Mouse (Mus musculus) left cerebral cortex, adult 18-20 months (tissue): ENCODE results near the gene Gm29797. TPM values are rescaled to one million over a fixed set of nuclear protein-coding genes. Genes with fewer than 3 reads are reported as not detected.

Source experiments
- DNase-seq, 2 experiments: peaks; one replicate each; pipeline ENCODE4 v3.0.0; 2021 to 2022; ENCODE audit warnings: low spot score in 2 of 2, mixed read lengths in 1 of 2
- long read RNA-seq, 2 experiments: library from polyadenylated mRNA; stranded (forward); transcript quantifications; one replicate each; pipeline ENCODE4 v2.0.0; 2021
- total RNA-seq, 2 experiments: library from RNA; stranded (reverse); gene quantifications; 2 replicates each; pipeline ENCODE4 v1.2.3; 2021

Gm29797 gene
- under 1 TPM; 0.67 to 0.80 TPM for total RNA-seq
- long read RNA-seq, experiment 1, result 0 reads
- long read RNA-seq, experiment 2, result 0 reads

DNA sequence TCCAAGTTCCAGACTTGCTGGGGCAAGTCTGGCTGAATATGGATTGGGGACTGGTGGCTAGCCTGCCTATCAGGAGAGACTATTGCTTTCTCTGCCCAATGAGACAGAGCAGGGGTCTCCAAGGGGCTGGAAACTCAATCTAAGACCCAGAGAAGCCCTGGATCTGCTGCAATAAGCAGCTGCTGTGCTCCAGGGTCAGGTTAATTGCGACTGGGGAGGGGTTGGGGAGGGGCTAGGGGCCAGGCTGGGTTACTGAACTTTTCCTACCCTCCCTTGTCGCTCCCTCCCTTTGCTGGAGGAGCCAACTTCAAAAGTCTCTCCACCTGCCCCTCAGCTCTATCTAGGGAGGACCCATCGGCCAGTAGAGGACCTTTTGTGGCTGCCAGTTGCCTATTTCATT lies at the start of gene Gm29797:
Gene Gm29797, plus strand, starts transcription at position 301 of the 400 bp plus-strand sequence.
- DNase-seq, result no peak

GRCm38 (mm10) chr2:181618761-181619495 lies 37.9 kb upstream of the Gm29797 start:
- DNase-seq, result no peak

DNA sequence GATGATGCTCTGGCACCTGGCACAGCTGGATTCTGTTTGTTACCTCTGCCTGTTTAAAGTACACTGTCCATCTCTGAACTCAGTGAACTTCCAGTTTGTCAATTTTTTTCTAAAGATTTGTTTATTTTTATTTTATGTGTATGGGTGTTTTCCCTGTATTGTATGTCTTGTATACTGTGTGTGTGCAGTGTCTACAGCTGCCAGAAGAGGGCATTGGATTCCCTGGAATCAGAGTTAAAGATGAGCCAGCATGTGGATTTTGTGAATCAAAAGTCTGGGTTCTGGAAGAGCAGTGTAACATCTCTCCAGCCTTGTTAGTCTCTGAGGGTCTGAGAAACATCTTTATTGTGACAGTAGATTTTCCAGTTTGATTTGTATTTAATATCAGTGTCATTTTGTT lies 33.4 kb upstream of the Gm29797 start:
- DNase-seq, result peak in 1 of 2 experiments; percentile 13

DNA sequence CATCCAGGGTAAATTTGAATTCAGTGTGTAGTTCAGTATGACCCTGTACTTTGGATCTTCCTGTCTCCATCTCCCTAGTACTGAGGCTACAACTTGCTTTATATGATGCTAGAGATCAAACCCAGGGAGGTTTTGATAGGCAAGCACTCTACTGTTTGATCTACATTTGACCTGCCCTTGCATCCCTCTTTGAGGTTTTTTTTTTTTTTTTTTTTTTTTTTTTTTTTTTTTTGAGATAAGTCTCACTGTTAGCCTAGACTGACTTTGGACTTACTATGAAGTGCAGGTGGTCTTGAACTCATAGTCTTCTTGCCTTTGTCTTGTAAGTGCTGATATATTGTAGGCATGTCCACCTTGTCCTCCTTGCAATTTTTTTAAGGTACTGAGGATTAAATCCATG lies 28.4 kb upstream of the Gm29797 start:
- no peak for DNase-seq

DNA sequence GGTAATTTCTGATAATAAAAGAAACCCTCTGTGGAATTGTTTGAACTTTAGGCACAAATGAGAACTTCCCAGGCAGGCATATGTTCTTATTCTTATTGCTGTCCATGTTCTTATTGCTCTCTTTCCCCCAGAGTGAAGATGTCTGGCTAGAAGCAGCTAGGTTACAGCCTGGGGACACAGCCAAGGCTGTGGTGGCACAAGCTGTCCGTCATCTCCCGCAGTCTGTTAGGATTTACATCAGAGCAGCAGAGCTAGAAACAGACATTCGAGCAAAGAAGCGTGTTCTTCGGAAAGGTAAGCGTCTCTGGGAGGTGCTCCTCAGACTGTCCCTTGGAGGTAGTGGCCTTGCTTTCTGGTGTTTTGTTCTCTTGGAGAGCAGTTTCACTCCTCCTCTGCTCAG lies 24.2 kb upstream of the Gm29797 start:
- DNase-seq, result no peak

GRCm38 (mm10) chr2:181635865-181636264 lies 21.0 kb upstream of the Gm29797 start:
- DNase-seq, result no peak

DNA sequence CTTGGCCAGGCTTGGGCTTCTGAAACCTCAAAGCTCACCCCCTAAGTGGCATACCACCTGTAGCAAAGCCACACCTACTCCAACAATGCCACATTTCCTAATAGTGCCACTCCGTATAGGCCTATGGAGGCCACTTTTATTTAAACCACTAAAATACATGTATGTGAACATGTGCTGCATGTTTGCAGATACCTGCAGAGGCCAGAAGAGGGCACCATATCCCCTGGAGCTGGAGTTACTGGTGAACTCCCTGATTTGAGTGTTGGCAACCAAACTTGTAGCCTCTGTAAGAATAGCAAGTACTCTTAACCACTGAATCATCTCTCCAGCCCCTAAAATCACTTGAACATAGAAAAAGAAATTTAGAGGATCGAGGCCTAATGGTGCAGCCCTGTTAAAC lies 12.5 kb upstream of the Gm29797 start:
- peak in 1 of 2 experiments; percentile 20 for DNase-seq

GRCm38 (mm10) chr2:181645666-181646065 lies 11.2 kb upstream of the Gm29797 start:
- no peak for DNase-seq

DNA sequence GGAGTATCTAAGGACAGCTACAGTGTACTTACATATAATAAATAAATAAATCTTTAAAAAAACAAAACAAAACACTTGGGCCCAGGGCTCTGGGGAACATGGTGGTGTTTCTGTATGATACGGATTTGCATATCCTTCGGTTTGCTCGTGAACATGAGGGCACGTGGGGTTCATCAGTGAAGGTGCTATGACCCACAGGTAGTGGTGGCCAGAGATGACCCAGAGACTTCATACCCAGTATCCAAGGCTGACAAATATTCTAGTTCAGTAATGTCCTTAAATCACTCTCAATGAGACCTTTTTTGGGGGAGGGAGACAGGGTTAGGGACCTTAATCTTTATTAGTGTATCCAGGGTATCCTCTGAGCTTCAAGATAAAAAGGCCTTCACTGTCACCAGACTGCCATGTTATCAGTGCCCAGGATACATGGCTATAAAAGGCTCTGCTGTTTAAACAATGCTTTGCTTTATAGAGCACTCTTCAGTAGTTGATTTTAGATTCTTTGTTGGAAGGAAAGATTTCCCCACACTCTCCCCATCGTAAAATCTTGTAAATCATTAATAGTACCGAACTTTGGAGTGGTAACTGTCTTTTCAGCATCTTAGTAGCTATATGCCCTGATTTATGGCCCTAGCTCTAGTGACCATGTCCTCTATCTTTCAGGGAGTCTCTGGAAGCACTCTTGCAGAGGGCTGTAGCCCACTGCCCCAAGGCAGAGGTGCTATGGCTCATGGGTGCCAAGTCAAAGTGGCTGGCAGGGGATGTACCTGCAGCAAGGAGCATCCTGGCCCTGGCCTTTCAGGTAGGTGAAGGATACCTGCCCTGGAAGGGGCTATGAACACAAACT lies 10.0 kb upstream of the Gm29797 start:
- DNase-seq, result no peak

DNA sequence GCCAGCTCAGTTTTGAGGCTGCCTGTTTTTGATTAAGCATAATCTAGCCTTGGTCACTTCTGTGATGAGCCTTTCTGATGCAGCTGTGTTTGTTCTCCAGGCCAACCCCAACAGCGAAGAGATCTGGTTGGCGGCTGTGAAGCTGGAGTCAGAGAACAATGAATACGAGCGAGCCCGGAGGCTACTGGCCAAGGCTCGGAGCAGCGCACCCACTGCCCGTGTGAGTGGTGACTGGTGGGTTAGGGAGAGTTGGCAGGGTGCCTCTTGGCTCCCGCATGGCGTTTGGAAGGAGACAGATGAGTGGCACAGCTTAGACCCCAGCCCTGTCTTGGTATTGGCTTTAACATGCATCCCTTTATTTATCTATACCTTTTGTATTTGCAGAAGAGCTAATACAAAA lies 7.9 kb upstream of the Gm29797 start:
- DNase-seq, result no peak

- no peak for DNase-seq
Observed at GRCm38 (mm10) chr2:181653065-181653464, 3.8 kb upstream of the Gm29797 start.

DNA sequence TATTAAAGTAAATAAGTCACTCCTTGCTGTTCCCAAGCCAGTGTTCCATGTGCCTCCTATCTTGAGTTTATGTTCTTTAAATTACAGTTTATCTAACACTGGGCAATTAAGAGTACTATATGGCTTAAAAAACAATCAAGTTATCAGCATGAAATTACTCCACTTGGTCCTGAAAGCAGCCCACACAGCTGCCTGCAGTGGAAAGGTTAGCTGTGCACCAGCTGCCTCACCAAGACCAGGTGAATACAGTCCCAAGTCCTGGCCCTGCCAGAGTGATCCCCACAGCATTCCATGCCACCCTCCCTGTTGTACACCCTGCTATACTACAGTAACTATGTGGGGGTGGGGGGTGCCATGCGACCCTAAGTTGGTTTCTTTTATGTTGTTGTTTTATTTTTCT lies 3.3 kb upstream of the Gm29797 start:
- DNase-seq, result no peak

DNA sequence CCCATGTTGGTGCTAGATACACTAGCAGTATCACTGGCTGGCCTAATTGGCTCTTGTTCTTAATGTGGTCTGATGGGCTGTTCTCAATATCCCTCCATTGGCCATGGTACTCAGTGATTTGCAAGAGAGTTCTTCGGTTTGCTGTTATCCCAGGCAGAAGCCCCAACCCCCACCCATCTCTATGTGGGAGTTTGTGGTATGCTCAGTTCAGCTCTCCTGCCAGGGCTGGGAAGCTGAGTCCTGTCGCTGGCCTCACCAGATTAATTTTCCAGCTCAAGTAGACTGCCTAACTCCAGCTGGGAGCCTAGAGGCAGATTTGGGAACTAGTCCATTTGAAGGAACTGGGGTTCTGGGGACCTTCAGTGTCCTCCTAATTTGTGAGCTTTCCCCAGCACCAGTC lies 607 bp downstream of the Gm29797 start:
- DNase-seq, result no peak

GRCm38 (mm10) chr2:181658528-181658927 lies 1.7 kb downstream of the Gm29797 start:
- DNase-seq, result no peak

- peak; percentile 51 to 59 for DNase-seq
Observed at GRCm38 (mm10) chr2:181658930-181659555, 2.2 kb downstream of the Gm29797 start.

- DNase-seq, result peak; percentile 83 to 85
Observed at GRCm38 (mm10) chr2:181659609-181660055, 2.8 kb downstream of the Gm29797 start.

DNA sequence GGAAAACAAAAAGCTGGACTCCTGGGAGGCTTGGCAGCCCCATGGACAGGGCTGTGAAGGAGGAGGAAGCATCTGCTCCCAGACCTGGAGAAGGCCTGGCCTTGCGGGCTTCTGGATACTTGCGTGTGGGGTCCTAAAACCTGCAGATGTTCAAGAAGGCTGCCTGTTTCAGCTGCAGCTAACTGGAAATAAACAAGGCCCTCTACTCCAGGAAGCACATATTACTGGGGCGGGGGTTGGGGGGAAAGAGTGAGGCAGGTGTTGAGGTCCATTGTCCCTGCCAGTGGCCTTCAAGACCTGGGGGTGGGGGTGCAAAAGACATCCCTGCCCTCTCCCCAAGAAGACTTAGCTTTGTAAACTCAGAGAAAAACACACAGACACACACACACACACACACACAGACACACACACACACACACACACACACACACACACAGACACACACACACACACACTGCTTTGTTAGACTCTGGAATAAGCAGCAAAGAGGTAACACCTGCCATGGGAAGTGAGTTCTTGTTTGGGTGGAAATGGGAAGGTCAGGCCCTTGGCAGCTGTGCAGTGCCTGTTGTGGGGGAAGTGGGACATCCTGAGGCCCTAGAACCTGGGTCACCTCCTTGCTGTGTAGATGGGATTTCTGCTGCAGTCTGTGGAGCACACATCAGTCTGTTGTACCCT lies 5.9 kb downstream of the Gm29797 start:
- DNase-seq, result no peak

- DNase-seq, result no peak
Observed at GRCm38 (mm10) chr2:181663298-181663630, 6.4 kb downstream of the Gm29797 start.

DNA sequence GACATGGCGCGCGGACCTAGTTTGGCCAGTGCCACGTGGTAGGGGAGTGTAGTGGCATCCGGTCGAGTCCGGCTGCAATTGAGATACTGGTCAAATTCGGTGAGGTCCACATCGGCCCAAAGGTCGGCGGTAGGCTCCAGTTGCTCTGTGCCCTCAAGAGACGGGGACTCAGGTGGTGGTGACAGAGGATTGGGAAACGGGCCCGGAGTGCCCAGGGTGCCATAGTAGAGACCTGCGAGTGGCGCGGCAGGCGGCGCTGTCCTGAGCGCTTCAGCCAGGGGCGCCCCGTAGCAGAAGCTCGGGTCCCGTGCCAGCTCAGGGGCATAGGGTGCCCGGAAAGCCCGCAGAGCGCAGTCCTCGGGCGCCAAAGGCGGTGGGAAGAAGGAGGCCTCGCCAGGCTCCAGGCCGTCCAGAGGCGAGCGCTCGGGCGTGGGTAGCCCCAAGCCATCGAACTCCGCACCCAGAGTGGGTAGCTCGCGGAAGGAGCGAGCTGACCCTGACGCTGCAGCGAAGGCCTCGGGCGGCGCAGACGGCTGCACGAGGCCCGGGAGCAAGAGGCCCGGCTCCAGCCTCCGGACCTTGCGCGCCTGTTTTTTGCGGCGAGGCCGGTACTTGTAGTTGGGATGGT lies 13.6 kb downstream of the Gm29797 start:
- DNase-seq, result no peak

- no peak for DNase-seq
Observed at GRCm38 (mm10) chr2:181670913-181671311, 14.1 kb downstream of the Gm29797 start.

- DNase-seq, result no peak
Observed at GRCm38 (mm10) chr2:181671326-181671725, 14.5 kb downstream of the Gm29797 start, which contains the start of gene Sox18. Gene Sox18, minus strand, starts transcription at chr2:181671640.
